Mouse (Mus musculus) gastrocnemius, postnatal 14 days (tissue): ENCODE results near the gene Prdm11. TPM values are rescaled to one million over a fixed set of nuclear protein-coding genes. Genes with fewer than 3 reads are reported as not detected.

Source experiments
- DNase-seq: peaks from one replicate; pipeline ENCODE4 v3.0.0; 2021; ENCODE audit warnings: mixed read lengths
- intact Hi-C: fragments of 180-260 bp; cut with DNase I; formaldehyde crosslinking; loops from one replicate; pipeline ENCODE4 v1.15.1; 2025; ENCODE audit warnings: low total_unique reads
- long read RNA-seq, 2 experiments: library from polyadenylated mRNA; stranded (forward); transcript quantifications; one replicate each; pipeline ENCODE4 v2.0.0; 2021
- total RNA-seq, 2 experiments: library from RNA; stranded (reverse); gene quantifications; 2 replicates each; pipeline ENCODE4 v1.2.3; 2021

The Prdm11 gene
- 1 to 10 TPM; 1.6 to 1.9 TPM for total RNA-seq
- long read RNA-seq, experiment 1, partial matches to known transcripts: 0 of 1 reads
- long read RNA-seq, experiment 1, other reads (novel, unspliced or antisense): 1 of 1 reads
- long read RNA-seq, experiment 2: 0 reads

DNA sequence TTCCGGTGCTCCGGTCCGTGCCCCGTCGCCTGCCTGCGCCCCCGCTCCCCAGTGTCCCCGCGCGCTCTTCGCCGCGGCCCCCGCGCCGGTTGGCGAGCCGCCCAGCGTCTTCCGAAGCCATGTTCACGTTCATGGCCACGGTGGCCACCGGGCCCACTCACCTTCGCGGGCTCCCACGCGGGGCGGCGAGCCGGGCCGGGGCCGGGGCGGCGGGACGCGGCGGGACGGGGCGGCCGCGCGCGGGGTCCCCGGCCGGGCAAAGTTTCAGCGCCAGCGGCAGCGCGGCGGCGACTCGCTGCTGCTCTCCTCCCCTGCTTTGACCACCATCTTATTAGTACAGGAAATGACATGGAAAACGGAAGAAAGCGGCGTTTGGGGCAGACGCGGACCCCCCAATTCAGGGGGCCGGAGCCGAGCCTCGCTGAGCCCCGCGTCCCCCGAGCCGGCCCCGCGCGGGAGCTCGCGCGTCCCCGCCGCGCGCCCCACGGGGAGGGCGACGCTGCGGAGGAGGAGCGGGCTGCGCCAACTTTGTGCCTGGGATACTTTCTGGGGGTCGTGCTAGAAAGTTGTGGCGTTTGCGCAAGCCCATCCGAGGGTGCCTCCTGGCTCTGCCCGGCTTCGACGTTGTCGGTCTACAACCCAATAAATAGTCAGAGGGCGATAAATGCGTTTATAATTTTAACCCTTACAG, at the start of gene Prdm11:
Gene Prdm11, minus strand, starts transcription at position 350 of the 691 bp plus-strand sequence.
- intact Hi-C loops: no loop called here
- DNase-seq: peak; percentile 9

DNA sequence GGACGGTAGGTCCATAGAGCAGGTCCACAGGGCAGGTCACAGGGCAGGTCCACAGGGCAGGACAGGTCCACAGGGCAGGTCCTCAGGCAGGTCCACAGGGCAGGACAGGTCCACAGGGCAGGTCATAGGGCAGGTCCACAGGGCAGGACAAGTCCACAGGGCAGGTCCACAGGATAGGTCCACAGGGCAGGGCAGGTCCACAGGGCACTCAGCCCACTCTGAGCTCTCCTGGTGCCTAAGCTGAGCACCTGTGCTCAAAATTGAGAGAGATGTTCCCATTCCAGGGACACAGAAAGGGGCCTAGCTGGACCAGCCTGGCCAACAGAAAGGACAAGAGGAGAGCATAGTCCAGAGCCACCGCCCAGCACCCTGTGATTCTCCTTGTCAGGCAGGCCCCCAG, 46.4 kb upstream of the Prdm11 start:
- intact Hi-C loops: no loop called here
- DNase-seq: no peak

DNA sequence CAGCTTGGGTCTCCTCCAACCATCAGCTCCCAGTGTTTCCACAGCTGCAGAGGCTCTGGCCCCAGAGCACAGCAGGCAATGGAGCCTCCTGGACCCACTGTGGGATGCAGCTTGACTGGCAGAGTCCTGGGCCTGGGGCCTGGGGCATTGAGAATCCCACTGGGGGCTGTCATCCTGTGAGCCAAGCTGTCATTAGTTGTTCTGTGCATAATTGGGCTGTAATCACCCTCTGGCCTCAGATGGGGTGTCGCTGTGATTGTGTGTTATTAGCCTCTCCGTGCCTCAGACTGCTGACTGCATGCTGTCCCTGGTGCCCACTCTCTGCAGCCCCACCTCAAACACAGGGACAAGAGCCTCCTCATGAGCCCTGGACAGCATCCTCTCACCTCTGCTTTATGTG, 45.7 kb upstream of the Prdm11 start:
- intact Hi-C loops: no loop called here
- DNase-seq: no peak

DNA sequence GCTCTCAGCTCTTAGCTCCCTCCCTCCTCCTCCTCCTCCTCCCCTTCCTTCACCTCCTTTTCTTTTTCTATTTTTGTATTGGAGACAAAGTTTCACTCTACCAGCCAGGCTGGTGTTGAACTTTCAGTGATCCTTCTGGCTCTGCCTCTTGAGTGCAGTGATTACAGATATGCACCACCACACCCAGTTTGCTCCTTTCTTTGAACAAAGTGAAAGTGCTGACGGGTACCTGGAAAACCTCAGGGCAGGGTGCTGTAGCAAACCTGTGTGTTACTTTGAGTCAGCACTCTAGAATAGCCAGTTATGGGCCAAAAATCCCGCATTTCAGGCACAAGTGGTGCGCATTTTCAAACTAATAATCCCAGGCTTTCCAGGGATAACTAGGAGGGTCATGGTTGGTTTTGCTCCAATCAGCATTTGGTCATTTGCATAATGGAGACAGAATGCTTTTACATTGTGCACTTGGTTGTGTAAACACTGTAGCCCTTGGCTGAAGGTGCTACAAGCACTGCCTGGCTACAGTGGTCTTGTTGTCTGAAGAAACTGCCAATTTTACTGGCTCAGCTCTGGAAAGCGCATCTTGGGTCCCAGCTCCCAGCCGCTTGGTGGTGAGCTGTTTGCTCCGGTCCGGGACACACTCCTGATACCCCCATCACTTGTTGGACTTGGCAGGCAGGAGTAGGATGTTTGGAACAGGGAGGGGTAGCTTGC, 43.6 kb upstream of the Prdm11 start:
- no peak for DNase-seq
- intact Hi-C loops: no loop called here

- intact Hi-C loops: no loop called here
- no peak for DNase-seq
Observed at GRCm38 (mm10) chr2:93088006-93088405, 42.0 kb upstream of the Prdm11 start.

DNA sequence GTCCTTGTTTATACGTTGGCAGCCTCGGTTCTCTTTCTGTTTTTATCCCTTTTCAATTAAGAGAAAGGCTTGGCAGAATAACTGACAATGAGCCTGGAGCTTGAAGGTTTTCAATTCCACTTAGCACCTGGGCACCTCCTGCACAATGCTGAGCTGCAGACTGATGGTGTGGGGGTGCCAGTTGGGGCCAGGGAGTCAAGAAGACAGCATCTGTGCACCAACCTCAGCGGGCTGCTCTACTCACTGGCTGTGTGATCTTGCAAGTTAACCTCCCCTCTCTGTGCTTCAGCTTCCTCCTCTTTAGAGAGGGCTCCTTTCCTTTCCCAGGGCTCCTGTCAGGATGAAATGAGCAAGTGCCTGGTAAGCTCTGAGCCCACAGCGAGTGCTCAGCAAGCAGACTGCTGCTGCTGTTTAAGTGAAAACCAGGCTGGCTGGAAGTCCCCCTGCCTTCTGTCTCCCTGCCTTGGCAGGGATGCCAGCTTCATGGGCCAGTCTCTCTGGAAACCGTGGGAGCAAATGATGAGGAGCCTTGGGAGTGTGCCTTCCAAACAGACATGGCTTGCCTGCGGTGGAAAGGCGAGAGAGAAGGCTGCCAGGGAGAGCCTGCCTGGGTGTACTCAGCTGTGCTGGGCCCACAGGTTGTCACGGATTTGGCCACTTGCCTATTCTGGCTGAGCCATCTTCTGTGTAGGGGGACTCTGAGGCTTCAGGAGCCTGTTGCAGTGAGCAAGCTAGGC, 39.5 kb upstream of the Prdm11 start:
- intact Hi-C loops: no loop called here

DNA sequence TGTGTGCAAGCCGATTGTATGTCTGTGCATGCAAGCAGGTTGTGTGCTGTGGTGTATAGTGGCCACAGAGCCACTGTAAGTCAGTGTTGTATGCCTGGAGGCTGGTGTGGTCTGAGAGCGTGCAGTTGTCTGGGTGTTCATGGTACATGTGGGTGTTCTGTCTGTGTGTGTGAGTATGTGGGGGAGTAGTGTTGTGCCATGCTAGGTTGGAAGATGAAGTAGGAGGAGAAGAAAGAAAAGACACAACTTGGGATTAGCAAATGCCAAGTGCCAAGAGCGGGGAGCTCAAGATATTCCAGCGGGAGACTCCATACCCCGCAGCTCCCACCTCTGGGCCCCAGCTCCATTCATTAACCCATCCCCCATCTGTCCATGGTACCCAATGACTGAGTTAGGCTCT, 38.5 kb upstream of the Prdm11 start:
- no peak for DNase-seq
- intact Hi-C loops: no loop called here

More for the DNA sequence above, 39.5 kb upstream of the Prdm11 start:
- DNase-seq: no peak

- no peak for DNase-seq
- intact Hi-C loops: no loop called here
Observed at GRCm38 (mm10) chr2:93083317-93083716, 37.4 kb upstream of the Prdm11 start.

DNA sequence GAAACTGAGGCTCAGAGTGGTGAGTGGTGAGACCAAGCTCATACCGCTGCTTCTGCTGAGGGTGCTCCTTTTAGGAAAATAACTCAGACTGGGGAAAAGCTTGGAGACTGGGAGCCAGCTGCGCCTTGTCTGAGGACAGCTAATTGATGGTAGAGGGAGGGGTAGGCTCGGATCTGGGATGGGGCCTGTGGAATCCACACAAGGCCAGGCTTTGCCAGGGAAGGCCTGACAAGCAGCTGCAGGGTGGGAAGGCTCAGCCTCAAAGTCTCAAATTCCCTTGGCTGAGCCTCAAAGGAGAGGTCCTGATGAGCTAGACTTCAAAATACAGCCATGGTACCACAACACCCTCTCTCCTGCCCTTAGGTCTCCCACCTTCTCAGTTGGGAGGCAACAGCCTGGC, 36.9 kb upstream of the Prdm11 start:
- no peak for DNase-seq
- intact Hi-C loops: no loop called here

GRCm38 (mm10) chr2:93080871-93081608, 35.1 kb upstream of the Prdm11 start:
- DNase-seq: no peak

GRCm38 (mm10) chr2:93079394-93079793, 33.4 kb upstream of the Prdm11 start:
- DNase-seq: no peak
- intact Hi-C loops: loop anchor here (5.0 to 10.0 kb wide), 2 partner anchors 177 to 335 kb away; no protein-coding TSS in a partner anchor

More at GRCm38 (mm10) chr2:93080871-93081608, 35.1 kb upstream of the Prdm11 start:
- intact Hi-C loops: no loop called here

DNA sequence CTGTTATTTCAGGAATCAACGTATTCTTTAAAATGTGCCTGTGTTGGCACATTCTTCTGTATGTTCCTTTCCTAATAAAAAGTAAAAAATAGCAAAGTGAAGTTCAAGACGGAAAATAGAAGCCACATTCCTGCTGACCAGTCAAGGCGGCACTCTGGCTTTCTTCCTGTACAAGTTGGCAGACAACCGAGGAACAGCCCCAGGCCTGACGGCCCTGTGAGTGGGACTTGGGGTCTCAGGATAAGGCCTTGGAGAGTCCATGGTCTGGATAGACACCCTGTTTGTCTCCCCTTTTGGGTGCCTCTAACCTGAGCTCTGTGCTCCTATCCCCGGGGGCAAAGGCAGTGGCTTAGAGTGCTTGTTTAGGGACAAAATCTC, 30.6 kb upstream of the Prdm11 start:
- intact Hi-C loops: loop anchor here (5.0 to 10.0 kb wide), 2 partner anchors 174 to 338 kb away; no protein-coding TSS in a partner anchor

DNA sequence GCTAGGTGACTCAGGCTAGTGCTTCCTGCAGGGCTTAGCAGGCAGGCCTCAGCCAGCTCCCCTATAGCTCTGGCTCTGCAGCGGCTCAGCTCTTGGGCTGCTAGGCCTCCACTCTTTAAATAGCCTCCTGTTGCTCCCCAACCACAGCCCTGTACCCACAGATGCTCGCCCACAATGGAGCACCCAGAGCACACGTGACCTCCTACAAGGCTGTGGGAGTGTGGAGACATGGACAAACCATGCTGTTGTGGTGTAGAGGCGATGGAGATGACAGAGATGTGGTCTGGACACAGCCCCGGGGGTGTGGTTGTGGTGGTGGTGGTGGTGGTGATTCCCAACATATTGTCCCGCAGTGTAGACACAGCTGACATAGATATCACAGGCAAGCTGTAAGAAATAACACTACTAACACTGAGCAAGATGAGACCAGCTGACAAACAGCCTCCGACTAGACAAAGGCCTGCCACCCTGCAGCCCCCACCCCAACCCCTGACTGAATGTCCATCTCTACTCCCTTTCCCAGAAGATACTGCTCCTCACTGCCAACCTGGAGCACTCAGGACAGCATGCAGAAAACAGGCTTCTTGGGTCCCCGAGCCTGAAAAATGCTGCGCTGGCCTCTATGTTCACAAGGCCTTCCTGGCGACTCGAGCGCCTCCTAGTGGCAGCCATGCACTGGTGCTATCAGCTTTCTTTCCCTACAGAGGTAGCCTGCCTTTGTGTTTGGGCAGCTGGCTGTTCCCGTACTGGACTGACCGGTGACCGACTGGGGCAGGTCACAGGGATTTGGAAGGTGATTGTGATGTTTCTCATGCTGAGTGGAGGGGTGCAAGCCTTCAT, 30.0 kb upstream of the Prdm11 start:
- intact Hi-C loops: loop anchor here (5.0 to 10.0 kb wide), 2 partner anchors 174 to 339 kb away; no protein-coding TSS in a partner anchor
- peak; percentile 63 for DNase-seq

More for the DNA sequence above, 30.6 kb upstream of the Prdm11 start:
- DNase-seq: no peak

- peak; percentile 75 for DNase-seq
- intact Hi-C loops: loop anchor here (2.0 to 10.0 kb wide), 2 partner anchors 127 to 343 kb away; no protein-coding TSS in a partner anchor
Observed at GRCm38 (mm10) chr2:93071656-93072055, 25.7 kb upstream of the Prdm11 start.

- intact Hi-C loops: no loop called here
Observed at GRCm38 (mm10) chr2:93068942-93069341, 23.0 kb upstream of the Prdm11 start.

GRCm38 (mm10) chr2:93063347-93063746, 17.4 kb upstream of the Prdm11 start:
- intact Hi-C loops: loop anchor here (2.0 kb wide), 1 partner anchor 159 kb away; no protein-coding TSS in a partner anchor
- DNase-seq: peak; percentile 39

More at GRCm38 (mm10) chr2:93068942-93069341, 23.0 kb upstream of the Prdm11 start:
- no peak for DNase-seq

DNA sequence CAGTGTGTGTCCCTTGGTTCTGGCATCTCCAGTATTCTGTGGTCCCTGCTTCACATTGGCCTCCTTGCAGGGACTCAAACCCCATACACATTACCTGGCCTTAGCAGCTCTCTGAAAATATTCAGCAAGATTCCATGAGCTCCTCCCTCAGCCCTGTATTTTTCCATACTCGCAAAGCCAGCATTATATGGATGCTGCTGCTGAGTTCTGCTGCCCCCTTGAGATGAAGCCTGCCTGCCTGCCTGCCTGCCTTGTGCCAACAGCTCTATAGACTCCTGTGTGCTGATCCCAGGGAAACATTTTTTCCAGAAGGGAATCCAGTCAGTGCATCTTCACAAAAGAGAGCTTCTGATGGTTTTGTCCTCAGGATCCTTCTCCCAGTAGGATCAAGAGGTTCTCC, 5.9 kb upstream of the Prdm11 start:
- DNase-seq: no peak
- intact Hi-C loops: loop anchor here (5.0 kb wide), 1 partner anchor 90 kb away; no protein-coding TSS in a partner anchor
